Mouse (Mus musculus) heart, adult 2 months (tissue): ENCODE measurements around the gene Naaladl2. TPM values are rescaled to one million over a fixed set of nuclear protein-coding genes. Genes with fewer than 3 reads are reported as not detected.

Source experiments
- DNase-seq, 2 experiments: peaks; one replicate each; pipeline ENCODE4 v3.0.0; 2021
- H3K27ac ChIP-seq: fragments of 200-600 bp; 2 replicates; pipeline ENCODE4 v1.8.1; 2022
- H3K27me3 ChIP-seq: fragments of 200-500 bp; 2 replicates; pipeline ENCODE4 v1.6.1; 2012; ENCODE audit warnings: mild to moderate bottlenecking, low read length, inconsistent platforms, mixed read lengths; ENCODE audit not compliant: control insufficient read depth, insufficient read depth
- H3K36me3 ChIP-seq: fragments of 200-500 bp; 2 replicates; pipeline ENCODE4 v1.6.1; 2012; ENCODE audit warnings: low read length, inconsistent platforms; ENCODE audit not compliant: control insufficient read depth, insufficient read depth
- H3K4me1 ChIP-seq: fragments of 200-500 bp; 2 replicates; pipeline ENCODE4 v1.6.1; 2011; ENCODE audit warnings: low read length; ENCODE audit not compliant: control insufficient read depth, insufficient read depth
- H3K4me3 ChIP-seq: fragments of 200-600 bp; 2 replicates; pipeline ENCODE4 v1.8.1; 2022
- H3K79me2 ChIP-seq: fragments of 200-500 bp; replicated peaks from 2 replicates; pipeline ENCODE4 v1.6.1; 2012; ENCODE audit warnings: mild to moderate bottlenecking, inconsistent platforms, low read length, moderate library complexity, mixed read lengths; ENCODE audit not compliant: control insufficient read depth, insufficient read depth
- H3K9ac ChIP-seq: fragments of 200-500 bp; 2 replicates; pipeline ENCODE4 v1.6.1; 2012; ENCODE audit warnings: low read depth, mild to moderate bottlenecking, control low read depth, inconsistent platforms, low read length, mixed read lengths
- CTCF ChIP-seq: fragments of 200-600 bp; IDR thresholded peaks from 2 replicates; pipeline ENCODE4 v1.8.1; 2022; ENCODE audit warnings: antibody characterized with exemption, mild to moderate bottlenecking, moderate library complexity
- EP300 ChIP-seq: fragments of 200-500 bp; IDR thresholded peaks from 2 replicates; pipeline ENCODE4 v1.6.1; 2011; ENCODE audit warnings: low read depth, low read length, control low read depth; ENCODE audit not compliant: insufficient read depth
- POLR2A ChIP-seq: fragments of 200-500 bp; IDR thresholded peaks from 2 replicates; pipeline ENCODE4 v1.6.1; 2011; ENCODE audit warnings: mild to moderate bottlenecking, low read depth, low read length, control low read depth; ENCODE audit not compliant: insufficient read depth
- WGBS: fragments of 180-500 bp; shearing (Covaris S2); methylation state at CpG from one replicate; pipeline ENCODE4 v1.1.7; 2018; 5-methylcytosine and 5-hydroxymethylcytosine counted together
- intact Hi-C: fragments of 180-260 bp; cut with DNase I; formaldehyde crosslinking; loops from one replicate; pipeline ENCODE4 v1.15.1; 2025
- polyA plus RNA-seq: library from polyadenylated mRNA; depleted of rRNA; stranded (reverse); fragments of >200 nt; gene quantifications from 2 replicates; pipeline ENCODE4 v1.2.3, GENCODE M21; 2012
- total RNA-seq, 2 experiments: library from RNA; stranded (reverse); gene quantifications; 2 replicates each; pipeline ENCODE4 v1.2.3; 2021

Naaladl2 gene
- total and polyA plus RNA-seq, 3 experiments = 0.10 to 0.45 (median 0.23) TPM

- Histone ChIP-seq H3K27me3 (no peaks in the 10 kb centered on the region), H3K4me3 (no peak overlapping the region), H3K36me3 (no peaks in the 10 kb centered on the region), H3K4me1 (no peaks in the 10 kb centered on the region), H3K79me2 (no peaks in the 10 kb centered on the region), H3K27ac (no peak overlapping the region), H3K9ac (no peak overlapping the region)
- WGBS = 59% methylated on average over 4 of the region's 4 CpGs
- intact Hi-C loops = loop anchor here (10.0 kb wide), 1 partner anchor 45 kb away; no protein-coding TSS in a partner anchor
- no peak for DNase-seq
- TF ChIP-seq EP300 (no peak), CTCF (no peak), POLR2A (no peak)
Measured at GRCm38 (mm10) chr3:24079761-24080160, 1064.3 kb downstream of the Naaladl2 start.

- no peak for TF ChIP-seq CTCF
- no peak for TF ChIP-seq EP300
- Histone ChIP-seq H3K79me2 (no peaks in the 10 kb centered on the region), H3K4me1 (no peaks in the 10 kb centered on the region), H3K36me3 (no peaks in the 10 kb centered on the region), H3K27me3 (no peaks in the 10 kb centered on the region), H3K27ac (no peak overlapping the region), H3K4me3 (no peak overlapping the region), H3K9ac (no peak overlapping the region)
- 37% methylated on average over 3 of the region's 3 CpGs for WGBS
- intact Hi-C loops = loop anchor here (10.0 kb wide), 1 partner anchor 54 kb away; no protein-coding TSS in a partner anchor
- peak; percentile 43 to 56 for DNase-seq
Measured at GRCm38 (mm10) chr3:24071169-24071797, 1072.8 kb downstream of the Naaladl2 start.

- H3K4me1 ChIP-seq = no peaks in the 10 kb centered on the region
- no peak overlapping the region for H3K27ac ChIP-seq
- no peak for TF ChIP-seq CTCF
- no peak for TF ChIP-seq POLR2A
- TF ChIP-seq EP300 = no peak
- WGBS = 37% methylated on average over 4 of the region's 4 CpGs
- intact Hi-C loops = loop anchor here (10.0 kb wide), 1 partner anchor 54 kb away; no protein-coding TSS in a partner anchor
- no peak overlapping the region for H3K4me3 ChIP-seq
- H3K36me3 ChIP-seq = no peaks in the 10 kb centered on the region
- H3K9ac ChIP-seq = no peak overlapping the region
- no peaks in the 10 kb centered on the region for H3K79me2 ChIP-seq
- no peaks in the 10 kb centered on the region for H3K27me3 ChIP-seq
- no peak for DNase-seq
Measured at GRCm38 (mm10) chr3:24070424-24071168, 1073.5 kb downstream of the Naaladl2 start.

GRCm38 (mm10) chr3:24048217-24048616 lies 1095.8 kb downstream of the Naaladl2 start:
- no peaks in the 10 kb centered on the region for H3K36me3 ChIP-seq
- TF ChIP-seq EP300 = no peak
- TF ChIP-seq CTCF = no peak
- no peak for TF ChIP-seq POLR2A
- DNase-seq = no peak

GRCm38 (mm10) chr3:24001741-24002140 lies 1142.3 kb downstream of the Naaladl2 start:
- H3K9ac ChIP-seq = no peak overlapping the region

More at GRCm38 (mm10) chr3:24048217-24048616, 1095.8 kb downstream of the Naaladl2 start:
- H3K27ac ChIP-seq = no peak overlapping the region
- no peak overlapping the region for H3K9ac ChIP-seq
- no peaks in the 10 kb centered on the region for H3K4me1 ChIP-seq
- H3K79me2 ChIP-seq = no peaks in the 10 kb centered on the region
- H3K4me3 ChIP-seq = no peak overlapping the region
- intact Hi-C loops = no loop called here
- no peaks in the 10 kb centered on the region for H3K27me3 ChIP-seq

GRCm38 (mm10) chr3:23973727-23974126 lies 1170.3 kb downstream of the Naaladl2 start:
- Histone ChIP-seq H3K27me3 (no peaks in the 10 kb centered on the region), H3K36me3 (no peaks in the 10 kb centered on the region), H3K4me3 (no peak overlapping the region), H3K27ac (no peak overlapping the region), H3K9ac (no peak overlapping the region), H3K79me2 (no peaks in the 10 kb centered on the region), H3K4me1 (no peaks in the 10 kb centered on the region)
- TF ChIP-seq CTCF = no peak
- no peak for TF ChIP-seq POLR2A
- no peak for TF ChIP-seq EP300
- WGBS = 63% methylated on average over 1 of the region's 1 CpGs
- DNase-seq = no peak
- intact Hi-C loops = no loop called here

More at GRCm38 (mm10) chr3:24001741-24002140, 1142.3 kb downstream of the Naaladl2 start:
- intact Hi-C loops = no loop called here
- no peak for DNase-seq
- Histone ChIP-seq H3K4me3 (no peak overlapping the region), H3K4me1 (no peaks in the 10 kb centered on the region), H3K27me3 (no peaks in the 10 kb centered on the region), H3K36me3 (no peaks in the 10 kb centered on the region), H3K79me2 (no peaks in the 10 kb centered on the region), H3K27ac (no peak overlapping the region)
- WGBS = 81% methylated on average over 1 of the region's 1 CpGs
- no peak for TF ChIP-seq POLR2A
- TF ChIP-seq EP300 = no peak
- no peak for TF ChIP-seq CTCF
